Mouse (Mus musculus): ENCODE measurements at regions not wholly inside any gene's neighbourhood (a gene's known extent, or its start where the extent isn't known, plus 50 kb on each side); places are given as distances from the start of the nearest gene placed in this dataset.

GRCm38 (mm10) chr12:32273474-32273873 lies 65.0 kb upstream of the Pik3cg start:
- ATAC-seq (ENCODE audit: extremely low read depth, insufficient number of reproducible peaks, low FRiP score, poor library complexity, severe bottlenecking) = no peak

DNA sequence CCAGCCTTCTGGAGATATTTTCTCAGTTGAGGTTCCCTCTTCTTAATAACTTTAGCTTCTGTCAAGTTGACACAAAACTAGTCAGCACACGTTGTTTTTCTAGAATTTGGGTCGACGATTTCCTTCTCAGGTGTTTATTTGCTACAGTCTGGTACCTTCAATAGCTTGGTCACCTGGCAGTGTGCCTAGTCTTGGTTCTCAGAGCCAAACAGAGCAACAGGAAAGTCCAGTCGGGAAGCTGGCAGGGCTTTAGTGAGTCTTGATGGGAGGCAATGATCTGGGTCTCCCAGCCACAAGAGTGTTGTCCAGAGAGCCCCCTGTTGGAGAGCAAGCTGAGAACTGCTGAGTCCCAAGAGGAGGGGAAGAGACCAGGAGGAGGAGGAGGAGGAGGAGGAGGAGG lies 71.4 kb upstream of the Pik3cg start:
- ATAC-seq (ENCODE audit: extremely low read depth, insufficient number of reproducible peaks, low FRiP score, poor library complexity, severe bottlenecking) = no peak

GRCm38 (mm10) chr12:32280309-32280708 lies 71.8 kb upstream of the Pik3cg start:
- no peak for ATAC-seq (ENCODE audit: extremely low read depth, insufficient number of reproducible peaks, low FRiP score, poor library complexity, severe bottlenecking)

GRCm38 (mm10) chr12:32282371-32283163 lies 74.1 kb upstream of the Pik3cg start:
- no peak for ATAC-seq (ENCODE audit: extremely low read depth, insufficient number of reproducible peaks, low FRiP score, poor library complexity, severe bottlenecking)

DNA sequence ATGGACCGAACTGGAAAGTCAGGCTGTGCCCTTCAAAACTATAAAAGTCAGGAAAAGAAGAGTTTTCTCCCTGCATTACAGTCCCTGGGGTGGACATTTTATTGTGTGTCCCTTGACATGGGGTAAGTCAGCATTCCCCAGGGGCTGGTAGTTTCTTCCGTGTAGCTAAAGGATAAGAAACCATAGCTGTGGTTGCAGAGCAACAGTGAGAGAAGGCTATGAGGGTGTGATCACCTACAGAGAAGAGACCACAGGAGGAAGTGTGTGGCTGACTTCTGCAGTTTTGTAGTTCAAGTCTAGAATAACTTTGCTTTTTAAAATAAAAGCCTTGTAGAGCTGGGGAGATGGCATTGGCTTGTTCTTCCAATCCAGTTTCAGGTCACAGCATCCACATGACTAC lies 76.6 kb upstream of the Pik3cg start:
- ATAC-seq (ENCODE audit: extremely low read depth, insufficient number of reproducible peaks, low FRiP score, poor library complexity, severe bottlenecking) = 0 out of 2 replicates have a peak, but pooled peaks have one; percentile 26

DNA sequence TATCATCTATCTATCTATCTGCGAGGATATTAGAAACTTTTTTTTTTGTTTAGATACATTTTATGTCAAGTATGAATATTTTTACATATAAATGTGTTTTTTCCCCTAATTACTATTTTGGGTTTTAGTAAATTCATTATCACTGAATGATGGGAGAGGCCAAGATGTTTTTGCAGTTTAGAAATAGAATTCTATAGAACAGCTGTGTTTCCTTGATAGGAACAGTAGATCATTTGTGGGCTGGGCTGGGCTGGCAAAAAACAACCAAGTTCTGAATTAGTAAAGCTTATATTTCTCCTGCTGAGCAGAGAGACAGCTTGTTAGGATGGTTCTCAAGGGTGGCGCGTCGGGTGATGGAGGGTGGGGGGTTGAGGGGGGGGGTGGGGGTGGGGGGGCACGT lies 78.2 kb upstream of the Pik3cg start:
- no peak for ATAC-seq (ENCODE audit: extremely low read depth, insufficient number of reproducible peaks, low FRiP score, poor library complexity, severe bottlenecking)

DNA sequence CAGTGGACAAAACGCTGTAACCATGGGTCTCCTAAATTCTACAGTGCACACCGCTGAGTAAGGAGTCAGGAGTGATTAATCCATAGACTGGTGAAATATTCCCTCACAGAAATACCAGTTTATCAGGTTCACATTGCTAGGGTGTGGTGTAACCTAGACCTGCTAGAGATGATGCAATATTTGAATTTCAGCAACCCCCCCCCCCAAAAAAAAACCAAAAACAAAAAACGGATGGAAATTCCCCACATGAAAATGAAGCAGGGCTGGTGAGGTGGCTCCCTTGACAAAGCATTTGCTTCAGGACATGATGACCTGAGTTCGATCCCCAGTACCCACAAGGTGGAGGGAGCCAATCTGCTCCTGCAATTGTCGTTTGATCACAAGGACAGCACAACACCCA lies 82.7 kb upstream of the Pik3cg start:
- no peak for ATAC-seq (ENCODE audit: extremely low read depth, insufficient number of reproducible peaks, low FRiP score, poor library complexity, severe bottlenecking)

DNA sequence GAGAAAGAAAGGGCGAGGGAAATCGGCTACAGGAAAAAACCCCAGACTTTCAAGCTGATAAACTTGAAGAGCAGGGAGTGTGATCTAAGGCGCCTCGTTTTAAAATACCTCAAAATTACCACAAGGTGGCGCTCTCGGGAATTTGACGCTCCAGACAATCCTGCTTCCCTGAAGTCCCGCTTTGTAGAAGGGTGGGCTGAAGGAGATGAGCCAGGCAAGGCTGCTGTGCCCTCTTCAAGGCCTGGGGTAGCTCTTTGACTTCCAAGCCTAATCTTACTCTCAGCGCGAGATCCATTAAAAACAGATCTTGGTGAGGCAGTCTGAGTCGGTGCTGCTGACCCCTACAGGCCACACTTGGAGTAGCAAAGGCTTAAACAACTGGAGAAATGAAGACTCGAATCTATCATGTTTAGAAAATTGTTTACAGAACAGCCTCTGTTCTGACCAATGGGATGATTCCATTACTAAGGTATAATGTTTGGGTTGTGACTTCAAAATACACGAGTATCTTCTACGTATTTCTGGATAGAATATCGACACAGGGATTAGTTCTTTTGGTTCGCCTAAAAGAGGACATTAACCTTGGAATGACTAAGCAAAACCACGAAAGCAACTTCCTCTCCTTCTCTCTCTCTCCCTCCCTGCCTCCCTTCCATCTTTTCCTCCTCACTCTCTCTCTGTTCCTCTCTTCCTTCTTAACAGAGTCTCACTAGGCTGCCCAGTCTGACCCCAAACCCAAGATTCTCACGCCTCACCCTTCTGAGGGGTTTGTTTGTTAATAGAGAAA lies 83.7 kb upstream of the Pik3cg start:
- peak; percentile 81 for ATAC-seq (ENCODE audit: extremely low read depth, insufficient number of reproducible peaks, low FRiP score, poor library complexity, severe bottlenecking)

DNA sequence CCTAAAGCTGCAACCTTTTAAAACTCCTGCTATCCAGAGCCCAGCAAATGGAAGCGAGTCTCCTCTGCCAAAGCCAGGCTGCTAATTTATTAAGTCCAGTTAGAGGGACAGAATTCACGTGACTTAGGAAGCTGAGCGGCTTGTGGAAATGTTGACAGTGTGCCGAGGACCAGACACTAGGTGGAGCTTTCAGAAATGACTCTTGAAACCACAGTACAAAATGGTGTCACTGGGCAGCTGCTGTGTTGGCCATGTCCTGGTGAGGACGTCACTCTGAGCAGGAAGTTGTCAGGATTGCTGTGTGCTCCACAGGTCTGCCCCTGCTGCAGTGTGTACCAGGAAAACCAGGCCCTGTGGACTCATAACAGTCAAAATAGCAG lies 84.3 kb upstream of the Pik3cg start:
- peak; percentile 80 for ATAC-seq (ENCODE audit: extremely low read depth, insufficient number of reproducible peaks, low FRiP score, poor library complexity, severe bottlenecking)

DNA sequence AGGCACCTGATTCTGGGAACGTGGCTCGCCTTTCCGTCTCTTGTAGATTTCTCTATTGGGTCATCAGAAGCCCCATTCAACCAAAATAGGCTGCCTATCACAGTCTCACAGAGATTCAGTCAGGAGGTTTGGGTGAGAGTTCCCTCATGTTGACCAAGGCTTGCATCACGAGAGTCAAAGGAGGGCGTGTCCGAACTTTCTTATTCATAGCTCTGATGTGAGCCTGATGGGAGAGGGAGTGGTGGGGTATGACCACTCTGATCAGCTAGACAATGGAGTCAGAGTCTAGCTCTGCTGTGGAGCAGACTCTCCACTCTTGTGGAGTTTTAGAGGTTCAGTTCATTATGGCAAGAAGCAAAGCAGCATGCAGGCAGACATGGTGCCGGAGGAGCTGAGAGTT lies 81.1 kb upstream of the Ccdc71l start:
- no peak for ATAC-seq (ENCODE audit: extremely low read depth, insufficient number of reproducible peaks, low FRiP score, poor library complexity, severe bottlenecking)

- ATAC-seq (ENCODE audit: extremely low read depth, insufficient number of reproducible peaks, low FRiP score, poor library complexity, severe bottlenecking) = no peak
Observed at GRCm38 (mm10) chr12:32299714-32300113, 78.8 kb upstream of the Ccdc71l start.

DNA sequence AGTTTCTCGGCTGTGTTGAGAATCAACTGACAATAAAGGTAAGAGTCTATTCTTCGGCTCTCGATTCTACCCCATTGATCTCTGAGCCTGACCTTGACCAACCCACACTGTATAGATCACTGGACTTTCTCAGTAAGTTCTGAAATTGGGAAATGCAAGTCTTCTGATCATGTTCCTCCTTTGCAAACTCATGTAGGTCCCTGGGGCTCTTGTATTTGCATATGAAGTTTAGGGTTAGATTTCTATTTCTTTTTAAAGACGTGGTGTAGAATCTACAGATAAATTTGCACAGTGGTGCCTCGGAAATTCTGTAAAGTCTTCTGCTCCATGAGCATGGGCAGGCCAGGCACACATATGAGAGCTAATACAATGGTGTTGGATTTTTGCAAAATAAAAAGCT lies 72.8 kb upstream of the Ccdc71l start:
- peak; percentile 52; the same call in 1 of the 2 replicates for ATAC-seq (ENCODE audit: extremely low read depth, insufficient number of reproducible peaks, low FRiP score, poor library complexity, severe bottlenecking)

GRCm38 (mm10) chr12:32306326-32306725 lies 72.2 kb upstream of the Ccdc71l start:
- peak; percentile 73 for ATAC-seq (ENCODE audit: extremely low read depth, insufficient number of reproducible peaks, low FRiP score, poor library complexity, severe bottlenecking)

DNA sequence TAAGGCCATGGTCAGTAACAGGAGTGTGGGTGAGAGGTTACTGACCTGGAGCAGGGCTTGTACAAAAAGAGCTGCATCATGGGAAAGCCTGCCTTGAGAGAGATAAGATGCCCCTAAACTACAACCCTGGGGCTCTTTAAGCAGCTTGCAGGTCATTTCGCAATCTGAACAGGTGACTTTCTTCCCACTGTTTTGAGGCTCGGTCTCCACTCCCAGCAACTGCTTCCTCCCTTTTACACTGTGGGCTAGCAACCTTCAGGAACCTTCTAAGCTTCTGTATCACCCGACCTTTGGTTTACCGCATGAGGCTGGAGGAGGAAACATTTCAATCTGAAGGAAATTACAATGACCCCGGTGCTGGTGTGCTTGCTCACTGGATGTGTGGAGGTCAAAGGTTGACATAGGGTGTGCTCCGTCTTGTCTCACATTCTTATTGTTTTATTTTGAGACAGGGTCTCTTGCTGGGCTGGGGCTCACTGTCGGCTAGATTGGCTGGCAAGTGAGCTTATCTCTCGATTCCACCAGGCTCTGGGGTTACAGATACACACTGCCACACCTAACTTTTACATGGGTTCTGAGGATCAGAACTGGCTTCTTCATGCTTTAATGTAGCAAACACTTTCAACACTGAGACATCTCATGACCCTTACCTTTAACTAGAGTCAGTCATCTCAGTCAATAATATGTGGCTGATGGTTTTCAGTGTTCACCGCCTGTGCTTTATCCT lies 71.1 kb upstream of the Ccdc71l start:
- ATAC-seq (ENCODE audit: extremely low read depth, insufficient number of reproducible peaks, low FRiP score, poor library complexity, severe bottlenecking) = no peak

GRCm38 (mm10) chr12:32315099-32315783 lies 63.3 kb upstream of the Ccdc71l start:
- ATAC-seq (ENCODE audit: extremely low read depth, insufficient number of reproducible peaks, low FRiP score, poor library complexity, severe bottlenecking) = no peak

Data from neutrophil, adult 5-6 weeks (primary cell).